Mouse (Mus musculus): ENCODE results near the gene Dnajb4. TPM values are rescaled to one million over a fixed set of nuclear protein-coding genes. Genes with fewer than 3 reads are reported as not detected.

Gene Dnajb4
- polyA plus RNA-seq, 1 experiment from 2014 or later = 30.3 TPM

- Histone ChIP-seq H3K36me3 (ENCODE audit: control insufficient read depth, insufficient read depth, low read length) (peaks cover 25% of the 10 kb centered on the region), H3K9ac (replicated peaks; ENCODE audit: low read depth, low read length) (no peak overlapping the region; the same call in 1 of the 2 replicates), H3K4me1 (ENCODE audit: control insufficient read depth, insufficient read depth, low read length) (peaks cover 14% of the 10 kb centered on the region), H3K27ac (ENCODE audit: low read length) (no peak overlapping the region), H3K9me3 (ENCODE audit: control insufficient read depth, low read depth, low read length) (no peaks in the 10 kb centered on the region), H3K4me2 (replicated peaks; ENCODE audit: low read depth, low read length) (peak overlapping the region; percentile 92), H3K27me3 (ENCODE audit: control insufficient read depth, insufficient read depth, low read length) (no peaks in the 10 kb centered on the region), H3K4me3 (ENCODE audit: low read depth, low read length) (no peak overlapping the region)
- WGBS = 44% methylated on average over 3 of the region's 3 CpGs
- ATAC-seq (ENCODE audit: insufficient number of reproducible peaks, insufficient read depth, low FRiP score, low read depth) = no peak
Observed at GRCm38 (mm10) chr3:152213416-152213815, 3.3 kb upstream of the Dnajb4 start.

GRCm38 (mm10) chr3:152211731-152212279 is 1.7 kb upstream of the Dnajb4 start:
- Histone ChIP-seq H3K9me3 (ENCODE audit: control insufficient read depth, low read depth, low read length) (no peaks in the 10 kb centered on the region), H3K36me3 (ENCODE audit: control insufficient read depth, insufficient read depth, low read length) (peaks cover 9% of the 10 kb centered on the region), H3K27me3 (ENCODE audit: control insufficient read depth, insufficient read depth, low read length) (no peaks in the 10 kb centered on the region), H3K9ac (replicated peaks; ENCODE audit: low read depth, low read length) (peak overlapping the region; percentile 99), H3K27ac (ENCODE audit: low read length) (no peak overlapping the region), H3K4me2 (replicated peaks; ENCODE audit: low read depth, low read length) (peak overlapping the region; percentile 92), H3K4me1 (ENCODE audit: control insufficient read depth, insufficient read depth, low read length) (peaks cover 14% of the 10 kb centered on the region), H3K4me3 (ENCODE audit: low read depth, low read length) (peak overlapping the region; percentile 88)
- ATAC-seq (ENCODE audit: insufficient number of reproducible peaks, insufficient read depth, low FRiP score, low read depth) = no peak
- 4% methylated on average over 7 of the region's 7 CpGs for WGBS

GRCm38 (mm10) chr3:152210728-152211391 is 758 bp upstream of the Dnajb4 start:
- H3K4me2 ChIP-seq (replicated peaks; ENCODE audit: low read depth, low read length) = peak overlapping the region; percentile 92
- H3K27ac ChIP-seq (ENCODE audit: low read length) = peak overlapping the region; percentile 100
- peaks cover 14% of the 10 kb centered on the region for H3K4me1 ChIP-seq (ENCODE audit: control insufficient read depth, insufficient read depth, low read length)
- H3K4me3 ChIP-seq (ENCODE audit: low read depth, low read length) = peak overlapping the region; percentile 88
- ATAC-seq (ENCODE audit: insufficient number of reproducible peaks, insufficient read depth, low FRiP score, low read depth) = peak; percentile 50
- H3K36me3 ChIP-seq (ENCODE audit: control insufficient read depth, insufficient read depth, low read length) = 0 out of 2 replicates have a peak, but pooled peaks cover 3% of the 10 kb centered on the region
- no peaks in the 10 kb centered on the region for H3K27me3 ChIP-seq (ENCODE audit: control insufficient read depth, insufficient read depth, low read length)
- peak overlapping the region; percentile 99 for H3K9ac ChIP-seq (replicated peaks; ENCODE audit: low read depth, low read length)
- 0% methylated on average over 40 of the region's 68 CpGs for WGBS
- H3K9me3 ChIP-seq (ENCODE audit: control insufficient read depth, low read depth, low read length) = no peaks in the 10 kb centered on the region

- Histone ChIP-seq H3K9ac (replicated peaks; ENCODE audit: low read depth, low read length) (peak overlapping the region; percentile 99), H3K36me3 (ENCODE audit: control insufficient read depth, insufficient read depth, low read length) (no peaks in the 10 kb centered on the region), H3K27me3 (ENCODE audit: control insufficient read depth, insufficient read depth, low read length) (no peaks in the 10 kb centered on the region), H3K27ac (ENCODE audit: low read length) (peak overlapping the region; percentile 100), H3K9me3 (ENCODE audit: control insufficient read depth, low read depth, low read length) (no peaks in the 10 kb centered on the region), H3K4me2 (replicated peaks; ENCODE audit: low read depth, low read length) (peak overlapping the region; percentile 67), H3K4me3 (ENCODE audit: low read depth, low read length) (peak overlapping the region; percentile 88), H3K4me1 (ENCODE audit: control insufficient read depth, insufficient read depth, low read length) (peaks cover 14% of the 10 kb centered on the region)
- peak; percentile 3 for ATAC-seq (ENCODE audit: insufficient number of reproducible peaks, insufficient read depth, low FRiP score, low read depth)
- WGBS = 3% methylated on average over 25 of the region's 25 CpGs
Observed at GRCm38 (mm10) chr3:152209177-152209966, 730 bp downstream of the Dnajb4 start.

- 82% methylated on average over 7 of the region's 7 CpGs for WGBS
- Histone ChIP-seq H3K27me3 (ENCODE audit: control insufficient read depth, insufficient read depth, low read length) (no peaks in the 10 kb centered on the region), H3K4me2 (replicated peaks; ENCODE audit: low read depth, low read length) (peak overlapping the region; percentile 67), H3K36me3 (ENCODE audit: control insufficient read depth, insufficient read depth, low read length) (no peaks in the 10 kb centered on the region), H3K27ac (ENCODE audit: low read length) (no peak overlapping the region), H3K4me1 (ENCODE audit: control insufficient read depth, insufficient read depth, low read length) (peaks cover 11% of the 10 kb centered on the region), H3K4me3 (ENCODE audit: low read depth, low read length) (no peak overlapping the region), H3K9me3 (ENCODE audit: control insufficient read depth, low read depth, low read length) (no peaks in the 10 kb centered on the region), H3K9ac (replicated peaks; ENCODE audit: low read depth, low read length) (no peak overlapping the region)
- no peak for ATAC-seq (ENCODE audit: insufficient number of reproducible peaks, insufficient read depth, low FRiP score, low read depth)
Observed at GRCm38 (mm10) chr3:152208096-152208885, 1.8 kb downstream of the Dnajb4 start.

GRCm38 (mm10) chr3:152207156-152207555 is 2.9 kb downstream of the Dnajb4 start:
- WGBS = 94% methylated on average over 4 of the region's 4 CpGs
- Histone ChIP-seq H3K27me3 (ENCODE audit: control insufficient read depth, insufficient read depth, low read length) (no peaks in the 10 kb centered on the region), H3K27ac (ENCODE audit: low read length) (no peak overlapping the region), H3K4me3 (ENCODE audit: low read depth, low read length) (no peak overlapping the region), H3K4me1 (ENCODE audit: control insufficient read depth, insufficient read depth, low read length) (peaks cover 2% of the 10 kb centered on the region; the same call in 1 of the 2 replicates), H3K4me2 (replicated peaks; ENCODE audit: low read depth, low read length) (no peak overlapping the region), H3K9ac (replicated peaks; ENCODE audit: low read depth, low read length) (no peak overlapping the region), H3K36me3 (ENCODE audit: control insufficient read depth, insufficient read depth, low read length) (no peaks in the 10 kb centered on the region), H3K9me3 (ENCODE audit: control insufficient read depth, low read depth, low read length) (no peaks in the 10 kb centered on the region)
- ATAC-seq (ENCODE audit: insufficient number of reproducible peaks, insufficient read depth, low FRiP score, low read depth) = no peak

GRCm38 (mm10) chr3:152204577-152204976 is 5.5 kb downstream of the Dnajb4 start:
- Histone ChIP-seq H3K4me2 (replicated peaks; ENCODE audit: low read depth, low read length) (no peak overlapping the region), H3K27ac (ENCODE audit: low read length) (no peak overlapping the region), H3K9ac (replicated peaks; ENCODE audit: low read depth, low read length) (no peak overlapping the region), H3K9me3 (ENCODE audit: control insufficient read depth, low read depth, low read length) (no peaks in the 10 kb centered on the region), H3K36me3 (ENCODE audit: control insufficient read depth, insufficient read depth, low read length) (no peaks in the 10 kb centered on the region), H3K4me1 (ENCODE audit: control insufficient read depth, insufficient read depth, low read length) (no peaks in the 10 kb centered on the region), H3K4me3 (ENCODE audit: low read depth, low read length) (no peak overlapping the region), H3K27me3 (ENCODE audit: control insufficient read depth, insufficient read depth, low read length) (no peaks in the 10 kb centered on the region)
- no peak for ATAC-seq (ENCODE audit: insufficient number of reproducible peaks, insufficient read depth, low FRiP score, low read depth)
- WGBS = 70% methylated on average over 3 of the region's 3 CpGs

- ATAC-seq (ENCODE audit: insufficient number of reproducible peaks, insufficient read depth, low FRiP score, low read depth) = no peak
- H3K9me3 ChIP-seq (ENCODE audit: control insufficient read depth, low read depth, low read length) = no peaks in the 10 kb centered on the region
- no peak overlapping the region for H3K4me2 ChIP-seq (replicated peaks; ENCODE audit: low read depth, low read length)
- H3K27me3 ChIP-seq (ENCODE audit: control insufficient read depth, insufficient read depth, low read length) = no peaks in the 10 kb centered on the region
- WGBS = 53% methylated on average over 3 of the region's 3 CpGs
- H3K9ac ChIP-seq (replicated peaks; ENCODE audit: low read depth, low read length) = no peak overlapping the region
- no peak overlapping the region for H3K4me3 ChIP-seq (ENCODE audit: low read depth, low read length)
- H3K36me3 ChIP-seq (ENCODE audit: control insufficient read depth, insufficient read depth, low read length) = no peaks in the 10 kb centered on the region
- H3K4me1 ChIP-seq (ENCODE audit: control insufficient read depth, insufficient read depth, low read length) = no peaks in the 10 kb centered on the region
- H3K27ac ChIP-seq (ENCODE audit: low read length) = no peak overlapping the region
Observed at GRCm38 (mm10) chr3:152203996-152204395, 6.1 kb downstream of the Dnajb4 start.

Data from stomach, embryonic 14.5 days (tissue).